Mouse (Mus musculus) intestine, embryonic 14.5 days (tissue): ENCODE data around the gene Fmo1. TPM values are rescaled to one million over a fixed set of nuclear protein-coding genes. Genes with fewer than 3 reads are reported as not detected.
"Not testable (repeated sequence)": the region's sequence is repeated elsewhere in the genome, so short reads cannot be mapped to it uniquely, and the experiment has no call there.

Experiments
- ATAC-seq: fragments of 200-750 bp; cut with Nextera tagmentation; replicated peaks from 2 replicates; pipeline ENCODE4 v1.8.0; 2017; ENCODE audit warnings: low read depth, moderate number of reproducible peaks, moderate TSS enrichment, moderate library complexity; ENCODE audit not compliant: low FRiP score, low TSS enrichment
- DNase-seq: peaks from one replicate; pipeline ENCODE4 v3.0.0-alpha.2; 2018; ENCODE audit warnings: low spot score
- H3K27ac ChIP-seq: fragments of 300-500 bp; sonication (generic); 2 replicates; pipeline ENCODE4 v1.5.1; 2014; ENCODE audit warnings: low read depth, mild to moderate bottlenecking, control low read depth
- H3K27me3 ChIP-seq: fragments of 300-500 bp; sonication (generic); replicated peaks from 2 replicates; pipeline ENCODE4 v1.6.1; 2014; ENCODE audit warnings: low read length, control low read depth; ENCODE audit not compliant: control insufficient read depth, insufficient read depth
- H3K36me3 ChIP-seq: fragments of 300-500 bp; sonication (generic); 2 replicates; pipeline ENCODE4 v1.6.1; 2014; ENCODE audit warnings: low read length, control low read depth; ENCODE audit not compliant: control insufficient read depth, insufficient read depth
- H3K4me1 ChIP-seq: fragments of 300-500 bp; sonication (generic); replicated peaks from 2 replicates; pipeline ENCODE4 v1.6.1; 2014; ENCODE audit warnings: low read length, control low read depth, mixed read lengths; ENCODE audit not compliant: control insufficient read depth, insufficient read depth
- H3K4me2 ChIP-seq: fragments of 300-500 bp; sonication (generic); 2 replicates; pipeline ENCODE4 v1.6.1; 2014; ENCODE audit warnings: low read length
- H3K4me3 ChIP-seq: fragments of 300-500 bp; sonication (generic); 2 replicates; pipeline ENCODE4 v1.5.1; 2014; ENCODE audit warnings: low read depth, low read length, control low read depth, mixed read lengths
- H3K9ac ChIP-seq: fragments of 300-500 bp; sonication (generic); 2 replicates; pipeline ENCODE4 v1.6.1; 2014; ENCODE audit warnings: mild to moderate bottlenecking, low read length
- H3K9me3 ChIP-seq: fragments of 300-500 bp; sonication (generic); 2 replicates; pipeline ENCODE4 v1.6.1; 2016; ENCODE audit warnings: low read length, control low read depth; ENCODE audit not compliant: control insufficient read depth
- WGBS: fragments of 180-500 bp; shearing (Covaris S2); extraction: QIAGEN DNeasy Blood & Tissue Kit; methylation state at CpG from one replicate; pipeline ENCODE4 v1.1.7; 2014; 5-methylcytosine and 5-hydroxymethylcytosine counted together
- polyA plus RNA-seq: library from polyadenylated mRNA; unstranded; fragments of >200 nt; fragmentation: Nextera tagmentation; extraction: Ambion mirVana; gene quantifications from 2 replicates; pipeline ENCODE4 v1.2.1, GENCODE M21; 2014

The Fmo1 gene
- polyA plus RNA-seq, 1 experiment from 2014 or later = 12.4 TPM

GRCm38 (mm10) chr1:162792306-162793044 is 73.9 kb downstream of the Fmo1 start:
- no peaks in the 10 kb centered on the region for H3K27me3 ChIP-seq
- no peak overlapping the region for H3K4me2 ChIP-seq
- H3K27ac ChIP-seq = no peak overlapping the region
- H3K9me3 ChIP-seq = no peaks in the 10 kb centered on the region
- H3K4me3 ChIP-seq = no peak overlapping the region
- DNase-seq = no peak
- no peak for ATAC-seq
- H3K9ac ChIP-seq = no peak overlapping the region
- H3K36me3 ChIP-seq = no peaks in the 10 kb centered on the region
- WGBS = 55% methylated on average over 7 of the region's 7 CpGs
- H3K4me1 ChIP-seq = no peaks in the 10 kb centered on the region; the same call in 1 of the 2 replicates

GRCm38 (mm10) chr1:162785222-162785621 is 81.2 kb downstream of the Fmo1 start:
- DNase-seq (no peak), ATAC-seq (no peak)
- WGBS = 84% methylated on average over 4 of the region's 4 CpGs
- no peak overlapping the region for H3K4me3 ChIP-seq
- H3K9ac ChIP-seq = no peak overlapping the region
- no peaks in the 10 kb centered on the region for H3K9me3 ChIP-seq
- H3K4me1 ChIP-seq = no peaks in the 10 kb centered on the region
- no peaks in the 10 kb centered on the region for H3K27me3 ChIP-seq
- H3K4me2 ChIP-seq = no peak overlapping the region
- H3K36me3 ChIP-seq = no peaks in the 10 kb centered on the region
- H3K27ac ChIP-seq = no peak overlapping the region

- WGBS = 84% methylated on average over 7 of the region's 7 CpGs
- DNase-seq = no peak
These were observed 82.7 kb downstream of the Fmo1 start for GRCm38 (mm10) chr1:162783669-162784248.

GRCm38 (mm10) chr1:162781035-162781434 is 85.4 kb downstream of the Fmo1 start:
- H3K36me3 ChIP-seq, H3K4me1 ChIP-seq, DNase-seq, H3K27ac ChIP-seq, H3K4me3 ChIP-seq, H3K27me3 ChIP-seq, H3K4me2 ChIP-seq, H3K9me3 ChIP-seq, ATAC-seq, H3K9ac ChIP-seq: not testable (repeated sequence)
- WGBS = 93% methylated on average over 2 of the region's 2 CpGs

More at GRCm38 (mm10) chr1:162783669-162784248, 82.7 kb downstream of the Fmo1 start:
- H3K27ac ChIP-seq = no peak overlapping the region
- H3K4me2 ChIP-seq = no peak overlapping the region
- no peak overlapping the region for H3K9ac ChIP-seq
- H3K27me3 ChIP-seq = no peaks in the 10 kb centered on the region
- H3K4me3 ChIP-seq = no peak overlapping the region
- ATAC-seq = no peak
- H3K4me1 ChIP-seq = no peaks in the 10 kb centered on the region
- H3K9me3 ChIP-seq = no peaks in the 10 kb centered on the region
- no peaks in the 10 kb centered on the region for H3K36me3 ChIP-seq

Other genes with a start within 250 kb of the Fmo1 start
- gene Myoc, start 227.5 kb downstream of the Fmo1 start, polyA plus RNA-seq = not detected in 2 replicates
- not detected in 2 replicates for gene Myocos, start 208.4 kb downstream of the Fmo1 start, polyA plus RNA-seq
- 162 and 171 TPM in 2 replicates for gene Prrc2c, start 126.1 kb downstream of the Fmo1 start, polyA plus RNA-seq
- 0.81 and 2.2 TPM in 2 replicates for gene Fmo4, start 52.6 kb downstream of the Fmo1 start, polyA plus RNA-seq
- gene Fmo2, start 32.1 kb upstream of the Fmo1 start, polyA plus RNA-seq = 0.22 and 1.5 TPM in 2 replicates
- gene Fmo6, start 70.9 kb upstream of the Fmo1 start, polyA plus RNA-seq = 0.08 TPM in 1 of 2 replicates, not detected in the other
- gene Fmo3, start 117.9 kb upstream of the Fmo1 start, polyA plus RNA-seq = 0.08 TPM in 1 of 2 replicates, not detected in the other
- not detected in 2 replicates for gene Mroh9, start 219.1 kb upstream of the Fmo1 start, polyA plus RNA-seq